Mouse (Mus musculus): ENCODE measurements around the gene Ankrd13d. TPM values are rescaled to one million over a fixed set of nuclear protein-coding genes. Genes with fewer than 3 reads are reported as not detected.

Gene Ankrd13d
- polyA plus RNA-seq, 1 experiment from 2014 or later: 11.9 TPM

DNA sequence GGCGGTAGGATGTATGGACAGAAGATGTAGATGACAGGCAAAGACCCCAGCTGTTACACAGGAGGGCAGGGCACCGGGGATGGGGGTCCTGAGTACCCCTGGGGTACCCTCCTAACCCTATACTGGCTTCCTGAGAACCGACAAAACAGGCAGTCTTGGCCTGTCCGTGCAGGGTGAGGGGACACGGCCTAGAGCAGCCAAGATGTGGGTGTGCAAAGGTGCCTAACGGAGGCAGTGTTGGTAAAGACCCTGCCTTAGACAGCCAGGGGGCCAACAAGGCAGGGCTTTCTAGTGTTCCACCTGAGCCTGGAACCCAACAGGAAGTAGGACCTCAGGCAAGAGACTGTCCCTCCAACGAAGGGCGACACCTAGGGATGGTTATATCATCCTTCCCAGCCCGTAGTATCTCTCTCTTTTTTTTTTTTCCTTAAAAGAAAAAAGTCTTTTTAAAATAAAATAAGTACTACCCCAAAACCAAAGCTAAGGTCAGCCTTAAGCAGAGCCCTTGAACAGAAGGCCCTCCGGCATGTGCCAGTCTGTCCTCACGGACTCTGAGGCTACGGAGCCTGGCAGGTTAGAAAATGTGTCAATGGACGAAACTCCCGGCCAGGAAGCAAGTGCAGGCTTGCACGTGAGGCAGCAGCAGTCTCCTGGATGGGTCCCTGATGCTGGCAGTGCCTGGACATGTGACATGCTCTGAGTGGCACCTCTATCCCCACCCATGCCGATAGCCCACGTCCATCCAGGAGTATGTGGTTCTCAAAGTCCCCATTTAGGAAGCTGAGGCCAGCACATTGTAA lies 15.6 kb upstream of the Ankrd13d start:
- Histone ChIP-seq H3K9me3 (replicated peaks; ENCODE audit: control insufficient read depth, low read length) (no peaks in the 10 kb centered on the region), H3K27ac (ENCODE audit: low read length) (peak overlapping the region; percentile 87), H3K4me1 (ENCODE audit: control insufficient read depth, insufficient read depth, low read length) (peaks cover 60% of the 10 kb centered on the region), H3K36me3 (ENCODE audit: control insufficient read depth, insufficient read depth, low read length) (no peaks in the 10 kb centered on the region), H3K9ac (ENCODE audit: low read length) (no peak overlapping the region), H3K4me3 (replicated peaks; ENCODE audit: low read length) (no peak overlapping the region), H3K27me3 (ENCODE audit: control insufficient read depth, insufficient read depth, low read length) (no peaks in the 10 kb centered on the region), H3K4me2 (ENCODE audit: low read depth, low read length) (no peak overlapping the region)
- ATAC-seq (ENCODE audit: insufficient read depth, low FRiP score): no peak
- 83% methylated on average over 17 of the region's 17 CpGs for WGBS

DNA sequence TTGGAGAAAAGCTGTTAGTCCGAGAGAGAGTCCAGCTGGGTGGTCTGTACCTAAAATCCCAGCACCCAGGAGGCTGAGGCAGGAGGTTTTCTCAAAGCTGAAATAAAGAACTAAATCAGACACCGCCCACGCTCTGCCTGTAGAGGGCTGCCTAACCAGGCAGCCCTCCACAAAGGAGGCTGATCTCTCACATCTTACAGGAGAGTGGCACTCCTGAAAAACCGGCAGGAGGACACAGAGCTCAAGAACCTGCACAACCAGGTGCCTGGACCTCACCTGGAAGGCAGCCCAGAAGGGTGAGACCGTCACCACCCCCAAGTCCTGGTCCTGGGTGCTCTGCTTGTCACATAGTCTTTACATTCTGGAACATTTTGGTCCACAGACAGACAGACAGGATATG lies 14.9 kb upstream of the Ankrd13d start:
- Histone ChIP-seq H3K36me3 (ENCODE audit: control insufficient read depth, insufficient read depth, low read length) (peaks cover 2% of the 10 kb centered on the region; the same call in 1 of the 2 replicates), H3K4me3 (replicated peaks; ENCODE audit: low read length) (no peak overlapping the region), H3K27me3 (ENCODE audit: control insufficient read depth, insufficient read depth, low read length) (no peaks in the 10 kb centered on the region), H3K27ac (ENCODE audit: low read length) (peak overlapping the region; percentile 87), H3K9me3 (replicated peaks; ENCODE audit: control insufficient read depth, low read length) (no peaks in the 10 kb centered on the region), H3K4me1 (ENCODE audit: control insufficient read depth, insufficient read depth, low read length) (peaks cover 54% of the 10 kb centered on the region), H3K4me2 (ENCODE audit: low read depth, low read length) (no peak overlapping the region), H3K9ac (ENCODE audit: low read length) (no peak overlapping the region)
- 82% methylated on average over 5 of the region's 5 CpGs for WGBS
- no peak for ATAC-seq (ENCODE audit: insufficient read depth, low FRiP score)

DNA sequence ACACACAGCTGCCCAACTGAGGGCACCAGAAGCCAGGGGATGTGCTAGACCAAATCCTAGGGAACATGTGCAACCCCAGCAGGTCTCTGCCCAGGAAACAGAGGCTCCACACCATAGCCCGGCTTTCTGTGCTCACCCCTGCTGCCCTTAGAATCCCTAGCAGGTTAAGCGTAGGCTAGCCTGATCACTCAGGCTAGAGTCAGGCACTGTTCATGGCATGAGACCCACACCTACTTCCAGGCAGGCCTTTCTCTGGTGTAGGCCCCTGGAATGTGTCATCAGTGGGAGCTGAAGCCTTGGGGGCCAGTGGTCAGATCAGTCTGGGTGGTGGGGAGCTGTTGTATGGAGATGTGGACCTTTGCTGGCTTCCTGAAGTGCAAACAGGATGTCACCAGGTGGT lies 13.7 kb upstream of the Ankrd13d start:
- ATAC-seq (ENCODE audit: insufficient read depth, low FRiP score): no peak
- H3K27ac ChIP-seq (ENCODE audit: low read length): peak overlapping the region; percentile 56
- WGBS: 68% methylated on average over 2 of the region's 2 CpGs
- H3K4me1 ChIP-seq (ENCODE audit: control insufficient read depth, insufficient read depth, low read length): peaks cover 41% of the 10 kb centered on the region
- peaks cover 11% of the 10 kb centered on the region for H3K36me3 ChIP-seq (ENCODE audit: control insufficient read depth, insufficient read depth, low read length)
- H3K9ac ChIP-seq (ENCODE audit: low read length): no peak overlapping the region
- no peaks in the 10 kb centered on the region for H3K27me3 ChIP-seq (ENCODE audit: control insufficient read depth, insufficient read depth, low read length)
- no peak overlapping the region for H3K4me3 ChIP-seq (replicated peaks; ENCODE audit: low read length)
- H3K4me2 ChIP-seq (ENCODE audit: low read depth, low read length): no peak overlapping the region
- no peaks in the 10 kb centered on the region for H3K9me3 ChIP-seq (replicated peaks; ENCODE audit: control insufficient read depth, low read length)

DNA sequence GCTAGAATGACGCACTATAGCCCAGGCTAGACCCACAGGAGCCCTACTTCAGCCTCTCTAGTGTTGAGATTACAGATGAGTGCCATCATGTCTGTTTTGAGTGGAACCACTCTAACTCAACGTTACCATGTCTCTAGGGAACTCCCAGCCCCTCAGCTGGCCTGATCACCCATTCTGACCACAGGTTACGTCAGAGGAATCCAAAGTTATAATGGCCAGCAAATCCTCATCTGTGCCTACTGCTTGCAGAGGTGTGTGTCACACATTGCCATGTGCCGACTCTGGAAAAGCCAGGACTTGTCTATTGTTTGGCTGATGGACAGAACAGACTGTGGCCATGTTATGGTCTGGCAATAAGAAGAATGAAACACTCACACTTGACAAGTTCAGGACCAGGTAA lies 12.5 kb upstream of the Ankrd13d start:
- Histone ChIP-seq H3K9me3 (replicated peaks; ENCODE audit: control insufficient read depth, low read length) (no peaks in the 10 kb centered on the region), H3K27ac (ENCODE audit: low read length) (no peak overlapping the region), H3K4me3 (replicated peaks; ENCODE audit: low read length) (no peak overlapping the region), H3K27me3 (ENCODE audit: control insufficient read depth, insufficient read depth, low read length) (no peaks in the 10 kb centered on the region), H3K4me1 (ENCODE audit: control insufficient read depth, insufficient read depth, low read length) (peaks cover 29% of the 10 kb centered on the region), H3K4me2 (ENCODE audit: low read depth, low read length) (no peak overlapping the region), H3K9ac (ENCODE audit: low read length) (no peak overlapping the region), H3K36me3 (ENCODE audit: control insufficient read depth, insufficient read depth, low read length) (peaks cover 21% of the 10 kb centered on the region)
- 84% methylated on average over 4 of the region's 4 CpGs for WGBS
- ATAC-seq (ENCODE audit: insufficient read depth, low FRiP score): no peak

DNA sequence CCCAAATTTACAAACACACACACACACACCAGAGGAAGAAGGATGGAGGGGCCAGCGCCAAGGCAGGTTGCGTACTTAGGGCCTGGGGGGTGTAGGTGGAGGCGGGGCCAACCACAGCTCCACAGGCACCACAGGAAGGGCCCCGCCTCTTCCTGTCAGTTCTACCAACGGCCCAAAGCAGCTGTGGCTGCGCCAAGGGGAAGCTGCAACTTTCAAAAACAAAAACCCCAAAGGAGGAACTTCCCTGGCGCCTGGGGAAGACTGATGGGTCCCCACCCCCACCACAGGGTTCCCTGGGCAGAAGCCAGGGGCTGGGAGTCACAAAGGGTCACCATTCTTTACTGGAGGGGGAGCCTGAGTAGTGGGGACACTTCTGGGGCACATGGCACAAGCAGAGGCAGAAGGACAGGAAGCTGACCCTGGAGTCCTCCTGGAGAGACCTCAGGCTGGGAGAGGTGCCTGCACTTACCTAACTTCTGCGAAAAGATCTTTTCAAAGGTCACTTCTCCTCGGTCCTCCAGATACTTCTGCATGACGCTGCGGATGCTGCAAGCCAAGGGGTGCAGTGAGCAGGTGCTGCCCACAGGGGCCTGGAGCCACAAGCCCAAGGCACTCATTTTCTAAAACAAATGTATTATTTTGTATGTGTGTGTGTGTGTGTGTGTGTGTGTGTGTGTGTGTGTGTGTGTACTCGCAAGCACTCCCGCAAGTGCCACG lies 11.6 kb upstream of the Ankrd13d start:
- no peaks in the 10 kb centered on the region for H3K27me3 ChIP-seq (ENCODE audit: control insufficient read depth, insufficient read depth, low read length)
- peaks cover 21% of the 10 kb centered on the region for H3K4me1 ChIP-seq (ENCODE audit: control insufficient read depth, insufficient read depth, low read length)
- H3K9me3 ChIP-seq (replicated peaks; ENCODE audit: control insufficient read depth, low read length): no peaks in the 10 kb centered on the region
- ATAC-seq (ENCODE audit: insufficient read depth, low FRiP score): peak; percentile 50; the same call in 1 of the 2 replicates
- peak overlapping the region; percentile 0; the same call in 1 of the 2 replicates for H3K27ac ChIP-seq (ENCODE audit: low read length)
- H3K9ac ChIP-seq (ENCODE audit: low read length): no peak overlapping the region
- peaks cover 24% of the 10 kb centered on the region for H3K36me3 ChIP-seq (ENCODE audit: control insufficient read depth, insufficient read depth, low read length)
- H3K4me3 ChIP-seq (replicated peaks; ENCODE audit: low read length): no peak overlapping the region
- WGBS: 61% methylated on average over 14 of the region's 14 CpGs
- no peak overlapping the region for H3K4me2 ChIP-seq (ENCODE audit: low read depth, low read length)

DNA sequence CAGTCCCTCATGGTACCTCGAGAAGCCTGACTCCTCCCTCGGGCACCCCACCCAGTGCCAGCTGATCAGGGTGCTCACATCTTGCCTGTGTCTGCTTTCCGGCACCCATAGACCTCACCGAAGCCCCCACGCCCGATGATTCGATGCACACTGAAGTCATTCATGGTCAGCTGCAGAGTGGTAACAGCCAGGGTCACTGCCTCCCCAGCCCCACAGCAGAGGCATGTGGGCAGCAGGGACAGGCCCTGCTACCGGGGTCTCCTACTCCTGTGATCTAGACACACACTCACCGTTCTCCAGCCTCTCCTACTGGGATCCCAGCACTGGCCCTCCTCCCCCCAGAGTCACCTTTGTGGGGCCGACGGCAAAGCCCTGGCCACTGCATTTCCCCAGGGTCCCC lies 8.2 kb upstream of the Ankrd13d start:
- H3K27ac ChIP-seq (ENCODE audit: low read length): no peak overlapping the region
- H3K9ac ChIP-seq (ENCODE audit: low read length): no peak overlapping the region
- H3K9me3 ChIP-seq (replicated peaks; ENCODE audit: control insufficient read depth, low read length): no peaks in the 10 kb centered on the region
- 92% methylated on average over 11 of the region's 11 CpGs for WGBS
- H3K4me2 ChIP-seq (ENCODE audit: low read depth, low read length): no peak overlapping the region
- no peaks in the 10 kb centered on the region for H3K4me1 ChIP-seq (ENCODE audit: control insufficient read depth, insufficient read depth, low read length)
- no peak overlapping the region for H3K4me3 ChIP-seq (replicated peaks; ENCODE audit: low read length)
- H3K36me3 ChIP-seq (ENCODE audit: control insufficient read depth, insufficient read depth, low read length): peaks cover 43% of the 10 kb centered on the region
- no peak for ATAC-seq (ENCODE audit: insufficient read depth, low FRiP score)
- H3K27me3 ChIP-seq (ENCODE audit: control insufficient read depth, insufficient read depth, low read length): no peaks in the 10 kb centered on the region

DNA sequence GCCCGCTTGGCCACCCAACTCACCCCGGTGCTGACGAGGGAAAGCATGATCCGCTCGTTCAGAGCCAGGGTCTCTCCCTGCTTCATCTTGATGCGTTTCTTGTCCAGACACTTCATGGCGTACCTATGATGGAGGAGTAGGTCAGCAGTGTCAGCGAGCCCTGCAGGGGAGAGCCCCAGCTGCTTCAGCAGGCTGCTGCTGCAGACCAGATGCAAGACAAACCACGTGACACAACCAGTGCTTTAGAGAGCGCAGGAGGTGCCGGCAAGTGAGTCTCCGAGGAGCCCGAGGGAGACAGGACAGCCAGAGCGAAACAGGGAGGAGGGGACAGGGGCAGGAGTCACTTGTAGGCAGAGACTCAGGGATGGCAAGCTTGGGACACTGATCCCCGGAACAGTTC lies 7.8 kb upstream of the Ankrd13d start:
- H3K9ac ChIP-seq (ENCODE audit: low read length): no peak overlapping the region
- H3K4me1 ChIP-seq (ENCODE audit: control insufficient read depth, insufficient read depth, low read length): no peaks in the 10 kb centered on the region
- H3K27me3 ChIP-seq (ENCODE audit: control insufficient read depth, insufficient read depth, low read length): no peaks in the 10 kb centered on the region
- ATAC-seq (ENCODE audit: insufficient read depth, low FRiP score): no peak
- H3K4me2 ChIP-seq (ENCODE audit: low read depth, low read length): no peak overlapping the region
- H3K4me3 ChIP-seq (replicated peaks; ENCODE audit: low read length): no peak overlapping the region
- 72% methylated on average over 15 of the region's 15 CpGs for WGBS
- H3K27ac ChIP-seq (ENCODE audit: low read length): no peak overlapping the region
- peaks cover 46% of the 10 kb centered on the region for H3K36me3 ChIP-seq (ENCODE audit: control insufficient read depth, insufficient read depth, low read length)
- no peaks in the 10 kb centered on the region for H3K9me3 ChIP-seq (replicated peaks; ENCODE audit: control insufficient read depth, low read length)

DNA sequence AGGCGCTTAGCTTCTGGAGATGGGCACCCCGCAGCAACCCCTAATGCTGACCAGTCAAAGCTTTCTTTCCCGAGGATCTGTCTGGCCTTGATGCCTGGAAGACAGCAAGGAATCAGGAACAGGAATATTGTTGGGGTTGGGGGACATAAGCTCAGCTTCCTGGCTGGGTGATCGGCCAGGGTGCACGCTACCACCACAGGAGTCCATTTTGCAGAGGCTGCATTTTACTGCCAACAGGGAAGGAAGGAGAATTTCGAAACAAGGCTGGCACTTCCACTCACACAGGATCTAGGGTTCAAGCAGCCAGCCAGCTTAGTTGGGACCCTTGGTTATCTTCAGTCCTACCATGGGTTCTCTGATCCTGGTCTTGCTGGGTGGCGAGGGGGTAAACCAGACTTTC lies 716 bp upstream of the Ankrd13d start:
- peak overlapping the region; percentile 67 for H3K4me3 ChIP-seq (replicated peaks; ENCODE audit: low read length)
- peak overlapping the region; percentile 78 for H3K4me2 ChIP-seq (ENCODE audit: low read depth, low read length)
- H3K36me3 ChIP-seq (ENCODE audit: control insufficient read depth, insufficient read depth, low read length): peaks cover 26% of the 10 kb centered on the region
- H3K9ac ChIP-seq (ENCODE audit: low read length): peak overlapping the region; percentile 78; the same call in 1 of the 2 replicates
- H3K27me3 ChIP-seq (ENCODE audit: control insufficient read depth, insufficient read depth, low read length): no peaks in the 10 kb centered on the region
- ATAC-seq (ENCODE audit: insufficient read depth, low FRiP score): no peak
- 43% methylated on average over 7 of the region's 7 CpGs for WGBS
- H3K27ac ChIP-seq (ENCODE audit: low read length): peak overlapping the region; percentile 58
- 0 out of 2 replicates have a peak, but pooled peaks cover 3% of the 10 kb centered on the region for H3K9me3 ChIP-seq (replicated peaks; ENCODE audit: control insufficient read depth, low read length)
- H3K4me1 ChIP-seq (ENCODE audit: control insufficient read depth, insufficient read depth, low read length): 0 out of 2 replicates have a peak, but pooled peaks cover 4% of the 10 kb centered on the region

DNA sequence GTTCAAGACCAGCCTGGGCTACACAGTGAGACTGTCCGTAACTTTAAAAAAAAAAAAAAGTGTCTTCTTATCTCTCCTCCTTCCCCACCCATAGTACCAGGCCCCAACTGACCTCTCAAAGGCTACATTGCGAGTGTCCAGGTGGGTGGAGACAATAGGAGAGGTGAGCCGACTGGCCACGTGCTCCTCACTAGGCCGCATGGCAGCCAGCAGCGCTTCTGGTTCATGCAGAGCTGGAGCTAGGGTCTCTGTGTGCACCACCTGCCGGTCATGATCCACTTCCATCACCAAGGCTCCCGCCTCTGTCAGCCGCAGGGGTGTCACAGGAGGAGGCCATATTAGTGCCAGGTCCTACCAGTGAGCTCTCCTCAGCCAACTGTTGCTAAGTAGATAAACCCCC lies 2.5 kb downstream of the Ankrd13d start:
- Histone ChIP-seq H3K9me3 (replicated peaks; ENCODE audit: control insufficient read depth, low read length) (peaks cover 7% of the 10 kb centered on the region; the same call in 1 of the 2 replicates), H3K27ac (ENCODE audit: low read length) (no peak overlapping the region), H3K36me3 (ENCODE audit: control insufficient read depth, insufficient read depth, low read length) (peaks cover 5% of the 10 kb centered on the region), H3K4me3 (replicated peaks; ENCODE audit: low read length) (no peak overlapping the region), H3K4me2 (ENCODE audit: low read depth, low read length) (no peak overlapping the region), H3K9ac (ENCODE audit: low read length) (no peak overlapping the region), H3K27me3 (ENCODE audit: control insufficient read depth, insufficient read depth, low read length) (no peaks in the 10 kb centered on the region), H3K4me1 (ENCODE audit: control insufficient read depth, insufficient read depth, low read length) (0 out of 2 replicates have a peak, but pooled peaks cover 4% of the 10 kb centered on the region)
- ATAC-seq (ENCODE audit: insufficient read depth, low FRiP score): no peak
- WGBS: 90% methylated on average over 9 of the region's 9 CpGs
